Comparison of ENCODE assay signal across 8 mouse cellular contexts in genomic region chr19:55743001-55743556, GRCm38 (mm10). TPM values are rescaled to one million over a fixed set of nuclear protein-coding genes. Genes with fewer than 3 reads are reported as not detected.
DNase-seq lines count a peak whose midpoint lies in the region; ATAC-seq and TF ChIP-seq lines count a peak whose summit lies in the region.

No protein-coding gene starts in this region.

- H3K4me3 ChIP-seq in C2C12 (ENCODE audit: insufficient read depth, poor library complexity, severe bottlenecking): peak overlapping the region; percentile 75
- peak overlapping the region; percentile 60 for H3K4me3 ChIP-seq in forebrain, embryonic 13.5 days
- peak overlapping the region; percentile 48 for H3K4me3 ChIP-seq in hindbrain, embryonic 13.5 days
- peak overlapping the region; percentile 94 for H3K4me3 ChIP-seq in liver, adult 2 months (ENCODE audit: insufficient read depth, low read depth, low read length)

- no peaks in the 10 kb centered on the region for H3K9me3 ChIP-seq in forebrain, embryonic 13.5 days (replicated peaks)
- no peaks in the 10 kb centered on the region for H3K9me3 ChIP-seq in hindbrain, embryonic 13.5 days

- peak overlapping the region; percentile 86 for H3K9ac ChIP-seq in forebrain, embryonic 13.5 days
- peak overlapping the region; percentile 81 for H3K9ac ChIP-seq in hindbrain, embryonic 13.5 days
- peak overlapping the region; percentile 99 for H3K9ac ChIP-seq in liver, adult 2 months (ENCODE audit: low read depth, low read length)

- no peaks in the 10 kb centered on the region for H3K36me3 ChIP-seq in C2C12 (ENCODE audit: control insufficient read depth, insufficient read depth)
- no peaks in the 10 kb centered on the region for H3K36me3 ChIP-seq in forebrain, embryonic 13.5 days (ENCODE audit: poor library complexity, severe bottlenecking)
- H3K36me3 ChIP-seq in hindbrain, embryonic 13.5 days: no peaks in the 10 kb centered on the region
- H3K36me3 ChIP-seq in liver, adult 2 months (ENCODE audit: control insufficient read depth, insufficient read depth, low read length): peaks cover 13% of the 10 kb centered on the region

- H3K79me2 ChIP-seq in C2C12 (ENCODE audit: control insufficient read depth, insufficient read depth): peaks cover 60% of the 10 kb centered on the region
- H3K79me2 ChIP-seq in liver, adult 2 months (ENCODE audit: control insufficient read depth, insufficient read depth, low read length): peaks cover 15% of the 10 kb centered on the region

- H3K27me3 ChIP-seq in C2C12 (ENCODE audit: control insufficient read depth, insufficient read depth, insufficient read length): no peaks in the 10 kb centered on the region
- 0 out of 2 replicates have a peak, but pooled peaks cover 10% of the 10 kb centered on the region for H3K27me3 ChIP-seq in forebrain, embryonic 13.5 days
- H3K27me3 ChIP-seq in hindbrain, embryonic 13.5 days: peaks cover 53% of the 10 kb centered on the region
- no peaks in the 10 kb centered on the region for H3K27me3 ChIP-seq in liver, adult 2 months (ENCODE audit: control insufficient read depth, insufficient read depth, low read length)

- 0% methylated on average over 20 of the region's 38 CpGs for WGBS in forebrain, embryonic 13.5 days
- 0% methylated on average over 35 of the region's 38 CpGs for WGBS in hindbrain, embryonic 13.5 days
- WGBS in liver, adult 2 months: under 1% methylated on average over 24 of the region's 38 CpGs

- TF ChIP-seq CTCF in C2C12 (IDR thresholded peaks at IDR 0.05; ENCODE audit: control insufficient read depth, insufficient read depth, insufficient read length): no peak
- TF ChIP-seq CTCF in liver, adult 2 months (IDR thresholded peaks at IDR 0.05; ENCODE audit: low read depth, low read length): no peak

- H3K4me2 ChIP-seq in forebrain, embryonic 13.5 days: peak overlapping the region; percentile 79
- H3K4me2 ChIP-seq in hindbrain, embryonic 13.5 days: peak overlapping the region; percentile 61

- peak overlapping the region; percentile 81 for H3ac ChIP-seq in C2C12 (ENCODE audit: control insufficient read depth, insufficient read length, low read depth)

- peak overlapping the region; percentile 93 for H3K27ac ChIP-seq in forebrain, embryonic 13.5 days
- H3K27ac ChIP-seq in hindbrain, embryonic 13.5 days: peak overlapping the region; percentile 91
- peak overlapping the region; percentile 100 for H3K27ac ChIP-seq in liver, adult 2 months (replicated peaks; ENCODE audit: insufficient read depth, low read depth, low read length)

- peak; percentile 19; the same call in 1 of the 2 replicates for ATAC-seq in forebrain, embryonic 13.5 days
- no peak for ATAC-seq in hindbrain, embryonic 13.5 days (ENCODE audit: low FRiP score)

- H3K79me3 ChIP-seq in C2C12 (ENCODE audit: low read depth): peaks cover 31% of the 10 kb centered on the region

- peak; percentile 44; the same call in 1 of the 2 replicates for TF ChIP-seq POLR2A in liver, adult 2 months (IDR thresholded peaks at IDR 0.05; ENCODE audit: extremely low read depth, insufficient read depth, low read length)

- peak; percentile 61 for DNase-seq in ZHBTc4 (ENCODE audit: low read depth, low spot score)
- DNase-seq in liver, adult 2 months (ENCODE audit: extremely low read depth, low read depth, low spot score): peak; percentile 68
- DNase-seq in naive thymus-derived CD4-positive, alpha-beta T cell, adult 2 months (ENCODE audit: low read depth): peak; percentile 33
- peak; percentile 28 to 61 for DNase-seq in urinary bladder, adult 18-20 months (ENCODE audit: low spot score in 2 of 2)
- no peak for DNase-seq in layer of hippocampus, adult 9-10 months (ENCODE audit: low spot score)

- H3K4me1 ChIP-seq in forebrain, embryonic 13.5 days: peaks cover 69% of the 10 kb centered on the region
- H3K4me1 ChIP-seq in hindbrain, embryonic 13.5 days (replicated peaks): peaks cover 57% of the 10 kb centered on the region
- peaks cover 4% of the 10 kb centered on the region for H3K4me1 ChIP-seq in liver, adult 2 months (ENCODE audit: control insufficient read depth, insufficient read depth, low read length)

TF ChIP-seq in C2C12, 6 proteins besides CTCF, POLR2A, EP300 and RAD21:
- TF ChIP-seq CEBPB (IDR thresholded peaks at IDR 0.05; ENCODE audit: low read depth): no peak
- no peak for TF ChIP-seq MYOD1 (IDR thresholded peaks at IDR 0.05; ENCODE audit: control insufficient read depth, insufficient read length, low read depth)
- TF ChIP-seq FOSL1 (IDR thresholded peaks at IDR 0.05; ENCODE audit: insufficient read depth, low read length, poor library complexity, severe bottlenecking): no peak
- no peak for TF ChIP-seq USF1 (IDR thresholded peaks at IDR 0.05; ENCODE audit: low read depth)
- no peak for TF ChIP-seq MAX (IDR thresholded peaks at IDR 0.05)

RNA-seq across cellular contexts. Expression of gene Tcf7l2, which starts 1.5 kb away (rescaled TPM):
- 10.3 TPM for polyA plus RNA-seq in C2C12 (2012; fragmentation: generic; extraction: Trizol)
- 130 and 215 TPM in 2 replicates for polyA plus RNA-seq in forebrain, embryonic 13.5 days (2015; fragmentation: Nextera tagmentation; extraction: Ambion mirVana)
- 29.6 and 36.3 TPM in 2 replicates for polyA plus RNA-seq in hindbrain, embryonic 13.5 days (2015; fragmentation: Nextera tagmentation; extraction: Ambion mirVana)
- total RNA-seq in liver, adult 2 months (2014; rRNA removed): 3.2 and 4.6 TPM in 2 replicates
- 13.3 and 14.6 TPM in 2 replicates for polyA plus RNA-seq in liver, adult 2 months (2012; rRNA removed)
